Mouse (Mus musculus): ENCODE data around the gene Pcyt1a.

DNA sequence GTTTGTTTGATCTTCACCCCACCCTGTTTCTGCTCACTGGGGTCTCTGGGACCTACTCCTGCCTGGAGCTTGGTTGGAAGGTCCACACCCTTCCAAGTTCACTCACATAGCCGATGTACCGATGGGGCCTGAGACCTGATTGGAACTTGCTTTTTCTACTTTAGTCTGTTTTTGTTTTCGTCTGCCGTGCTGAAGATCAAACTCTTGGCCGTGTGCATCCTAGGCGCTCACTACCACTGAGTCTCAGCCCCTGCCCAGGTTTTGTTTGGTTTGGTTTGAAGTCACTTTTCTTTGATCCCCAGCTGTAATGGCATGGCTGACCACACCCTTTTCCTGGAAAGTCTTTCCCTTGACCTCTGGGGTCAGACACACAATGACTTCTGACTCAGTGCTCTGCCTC is 82.7 kb downstream of the Pcyt1a start:
- TF ChIP-seq POLR2A (IDR thresholded peaks at IDR 0.05; ENCODE audit: insufficient read depth, low read length) (no peak), CTCF (IDR thresholded peaks at IDR 0.05; ENCODE audit: low read depth, low read length) (no peak)
